Mouse (Mus musculus) granulocyte monocyte progenitor cell, adult 5-6 weeks (primary cell): ENCODE measurements around the gene Helq. TPM values are rescaled to one million over a fixed set of nuclear protein-coding genes. Genes with fewer than 3 reads are reported as not detected.

Experiments used
- ATAC-seq: replicated peaks from 2 replicates; pipeline ENCODE4 v1.8.0; 2016; ENCODE audit warnings: mild to moderate bottlenecking, moderate TSS enrichment, inconsistent platforms; ENCODE audit not compliant: poor library complexity, severe bottlenecking
- total RNA-seq, 2 experiments: library from RNA; stranded (forward) in 1 of 2; stranded (reverse) in 1 of 2; fragments of 200-712, 200-1000 nt in 1 of 2; fragments of >200 nt in 1 of 2; fragmentation: Nextera tagmentation in 1 of 2; gene quantifications; 2 replicates each; pipeline ENCODE4 v1.2.3; 2014 to 2017

Gene Helq
- total RNA-seq, 2 experiments from 2014 or later = 19.6 to 30.6 TPM

DNA sequence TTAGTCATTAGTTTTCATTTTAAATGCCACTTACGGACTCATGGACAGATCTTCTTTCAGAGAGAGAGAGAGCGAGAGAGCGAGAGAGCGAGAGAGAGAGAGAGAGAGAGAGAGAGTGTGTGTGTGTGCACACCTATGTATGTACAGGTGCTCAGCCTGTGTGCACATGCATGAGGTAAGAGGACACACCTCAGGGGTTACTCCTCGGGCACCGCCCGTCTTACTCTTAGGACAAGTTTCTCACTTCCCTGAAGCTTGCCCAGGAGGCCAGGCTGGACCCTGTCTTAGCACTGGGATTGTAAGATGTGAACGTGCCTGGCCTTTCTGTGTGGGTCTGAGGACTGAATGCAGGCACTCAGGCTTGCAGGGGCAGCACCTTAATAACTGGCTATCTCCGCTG is 10.9 kb downstream of the Helq start:
- no peak for ATAC-seq

DNA sequence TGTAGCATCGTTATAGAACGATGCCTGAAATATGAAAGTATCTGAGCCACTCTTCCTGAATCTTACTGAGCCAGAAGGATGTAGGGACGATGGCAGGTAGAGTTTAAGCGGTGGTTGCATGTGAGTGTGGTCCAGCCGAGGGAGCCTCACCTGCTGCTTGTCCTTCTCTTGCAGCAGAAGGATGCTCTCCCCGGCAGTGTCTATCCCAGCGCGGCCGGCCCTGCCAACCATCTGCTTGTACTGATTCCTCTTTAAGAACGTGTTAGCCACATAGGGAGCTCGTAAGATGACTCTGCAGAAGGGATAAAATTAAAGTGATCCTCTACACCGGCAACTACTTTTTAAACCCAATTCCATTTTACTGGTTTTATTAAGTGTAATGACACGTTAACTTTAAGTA is 19.4 kb downstream of the Helq start:
- no peak for ATAC-seq

DNA sequence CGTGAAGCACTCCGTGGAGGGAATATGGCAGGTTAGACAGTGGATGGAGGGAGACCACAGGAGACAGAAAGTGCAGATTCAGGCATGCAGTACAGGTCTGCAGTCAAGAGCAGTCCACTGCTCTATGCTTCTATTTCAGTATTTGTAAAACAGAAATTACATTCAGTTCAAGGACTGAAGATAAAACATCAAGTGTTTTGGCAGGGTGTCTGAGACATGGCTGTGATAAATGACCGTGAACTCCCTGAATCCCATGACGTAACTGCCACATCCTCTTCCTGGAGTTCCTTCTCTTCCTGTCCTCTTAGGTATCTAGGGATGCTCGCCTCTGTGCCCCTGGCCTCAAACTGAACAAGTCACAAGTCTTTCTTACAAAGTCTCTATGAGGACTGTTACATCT is 21.5 kb downstream of the Helq start:
- no peak for ATAC-seq

DNA sequence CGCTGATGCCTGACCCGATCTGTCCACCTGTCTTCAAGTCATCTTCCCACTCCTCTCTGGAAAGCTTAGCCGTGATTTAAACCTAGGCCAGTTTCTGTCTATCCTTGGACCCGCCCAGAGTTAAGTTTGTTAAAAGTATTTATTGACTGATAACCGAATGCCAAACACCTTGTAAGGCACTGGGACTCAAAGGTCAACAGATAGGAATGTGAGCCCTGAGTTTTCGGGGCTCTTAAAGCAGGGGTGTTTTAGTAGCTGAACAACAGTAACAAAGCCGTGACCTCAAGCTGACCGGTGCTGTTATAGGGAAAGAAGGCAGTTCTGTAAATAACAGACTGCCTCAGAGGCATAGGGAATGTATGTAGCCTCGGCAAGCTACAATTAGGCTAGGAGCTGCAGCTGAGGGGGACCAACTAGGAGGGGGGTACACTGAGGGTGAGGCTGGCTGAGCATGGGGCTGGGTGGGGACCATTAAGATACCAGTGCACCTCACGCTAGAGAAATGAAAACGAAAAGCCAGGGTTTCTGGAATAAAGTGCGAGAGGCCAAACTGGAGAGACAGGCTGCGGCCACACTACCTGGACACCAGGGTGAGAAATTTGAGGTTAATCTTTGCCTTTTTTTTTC is 22.5 kb downstream of the Helq start:
- ATAC-seq = no peak

DNA sequence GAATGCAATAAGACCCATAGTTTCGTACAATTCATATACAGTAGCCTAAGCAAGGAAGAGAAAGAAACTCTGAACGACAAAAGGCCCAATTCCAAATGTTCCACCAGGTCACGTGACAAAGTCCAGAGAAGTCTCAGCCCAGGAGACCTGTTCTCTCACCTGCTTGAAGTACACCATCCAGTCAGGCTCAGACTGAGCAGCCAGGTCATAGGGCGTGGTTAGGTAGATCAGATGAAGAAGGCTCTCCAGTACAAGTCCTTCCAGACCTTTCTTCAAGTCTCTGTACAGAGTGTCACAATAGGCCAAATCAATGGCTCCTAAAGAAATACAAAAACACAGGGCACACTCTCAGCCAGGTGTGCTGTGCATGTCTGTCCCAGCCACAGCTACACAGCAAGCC is 26.8 kb downstream of the Helq start:
- no peak for ATAC-seq

DNA sequence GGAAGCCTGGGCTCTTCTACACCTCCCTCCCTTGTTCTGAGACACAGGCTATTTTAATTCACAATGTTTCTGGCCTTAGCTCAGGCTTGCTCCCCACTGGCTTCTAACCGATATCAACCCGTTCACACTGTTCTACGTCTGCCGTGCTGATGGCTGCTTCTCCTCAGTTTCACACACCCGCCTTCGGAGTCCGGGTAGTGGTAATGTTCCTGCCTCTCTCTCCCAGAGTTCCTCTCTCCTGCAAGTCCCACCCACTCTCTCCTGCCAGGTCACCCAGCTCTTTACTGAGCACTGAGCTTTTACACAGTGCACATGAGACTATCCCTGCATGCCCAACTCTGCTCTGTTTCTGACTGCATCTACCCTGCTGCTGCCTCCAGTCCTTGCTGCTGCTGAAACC is 32.4 kb downstream of the Helq start:
- ATAC-seq = no peak

DNA sequence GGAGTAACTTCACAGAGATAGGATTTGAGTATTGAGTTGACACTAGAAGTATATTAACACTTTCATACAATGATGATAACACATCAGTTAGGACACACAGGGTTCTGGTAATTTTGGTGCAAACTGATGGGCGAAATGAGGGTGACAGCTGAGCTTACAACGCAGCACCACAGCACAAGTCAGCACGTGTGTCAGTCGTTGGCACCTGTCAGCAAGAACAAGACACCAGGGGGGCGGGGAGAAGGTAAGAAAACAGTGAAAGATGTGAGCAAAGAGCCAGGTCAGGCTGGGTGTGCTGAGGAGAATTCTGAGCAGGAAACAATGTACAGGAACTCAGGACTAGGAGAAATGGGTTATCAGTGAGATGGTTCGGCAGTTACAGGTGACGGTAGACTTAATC is 36.7 kb downstream of the Helq start:
- ATAC-seq = no peak

DNA sequence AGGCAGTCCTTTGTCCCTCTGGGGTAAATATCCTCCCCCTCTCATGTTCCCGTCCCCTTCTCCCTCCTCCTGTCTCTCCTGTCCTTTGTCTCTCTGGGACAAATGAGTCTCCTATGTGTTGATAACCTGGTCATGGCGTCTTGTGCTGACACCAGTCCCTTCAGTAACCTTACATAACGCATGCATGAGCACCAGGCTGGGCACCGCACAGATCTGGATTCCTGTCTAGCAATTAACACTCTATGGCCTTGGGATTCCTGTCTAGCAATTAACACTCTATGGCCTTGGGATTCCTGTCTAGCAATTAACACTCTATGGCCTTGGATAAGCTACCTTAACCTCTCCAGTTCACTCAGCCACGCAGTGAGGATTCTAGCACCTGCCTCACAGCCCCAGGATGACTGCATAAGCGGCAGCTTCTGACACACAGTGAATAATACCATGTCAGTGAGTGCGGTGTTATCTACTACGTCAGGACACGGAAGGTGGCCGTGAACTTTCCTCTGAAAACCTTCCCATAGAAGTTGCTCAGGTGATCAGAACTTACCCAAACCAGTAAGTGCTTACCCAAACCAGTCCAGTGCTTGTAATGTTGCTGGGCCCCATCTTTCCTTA is 38.2 kb downstream of the Helq start:
- no peak for ATAC-seq

DNA sequence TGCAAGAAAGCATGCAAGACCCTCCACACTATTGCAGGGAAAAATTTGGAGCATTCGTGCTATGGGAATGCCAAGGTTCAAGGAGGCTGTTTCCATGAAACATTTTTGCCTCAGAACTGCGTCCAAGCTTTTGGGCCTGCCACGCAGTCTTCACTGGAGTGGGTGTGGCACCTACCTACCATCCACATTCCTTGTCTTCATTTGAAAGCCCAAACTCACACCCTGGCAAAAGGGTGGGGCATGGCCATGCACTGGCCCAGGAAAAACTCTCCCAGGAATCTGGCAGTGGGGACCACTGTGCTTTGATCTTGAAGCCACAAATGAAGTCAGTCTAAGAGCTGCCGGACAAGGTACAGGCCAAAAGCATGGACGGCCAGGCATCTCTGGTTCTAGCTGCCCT is 40.3 kb downstream of the Helq start:
- ATAC-seq = no peak

DNA sequence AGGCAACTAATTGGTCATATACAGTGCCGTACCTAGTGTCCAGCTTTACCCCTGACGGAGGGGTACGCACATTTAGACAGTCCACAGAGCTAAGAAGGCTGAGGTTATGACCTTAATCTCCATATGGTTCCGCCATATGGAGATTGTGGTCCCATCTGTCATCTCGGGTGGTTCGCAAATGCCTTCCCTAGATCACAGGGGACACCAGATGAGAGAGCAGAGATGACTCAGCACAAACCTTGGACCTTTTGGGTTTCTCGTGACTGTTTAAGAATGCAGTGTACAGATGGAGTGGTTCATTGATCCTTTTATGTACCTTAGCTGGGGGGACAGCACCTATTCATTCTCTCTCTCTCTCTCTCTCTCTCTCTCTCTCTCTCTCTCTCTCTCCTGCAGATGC is 45.0 kb downstream of the Helq start:
- no peak for ATAC-seq

DNA sequence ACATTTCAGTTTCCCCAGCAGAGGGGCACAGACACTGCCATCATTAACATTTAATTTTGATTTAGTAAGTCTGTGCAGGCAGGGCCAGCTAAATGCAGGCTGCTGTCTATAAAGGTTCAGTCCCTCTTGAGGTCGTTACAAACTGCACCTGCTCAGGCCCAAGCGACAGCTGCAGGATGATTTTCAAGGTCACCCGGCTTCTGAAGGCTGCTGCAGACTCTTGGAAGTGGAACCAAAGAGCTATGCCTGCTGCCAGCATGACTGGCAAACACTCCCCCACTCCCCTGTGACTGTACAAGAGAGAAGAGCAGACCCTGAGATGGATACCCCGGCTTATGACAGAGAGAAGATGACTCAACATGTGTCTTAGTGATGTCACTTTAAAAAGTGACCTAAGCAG is 46.7 kb downstream of the Helq start:
- ATAC-seq = no peak

DNA sequence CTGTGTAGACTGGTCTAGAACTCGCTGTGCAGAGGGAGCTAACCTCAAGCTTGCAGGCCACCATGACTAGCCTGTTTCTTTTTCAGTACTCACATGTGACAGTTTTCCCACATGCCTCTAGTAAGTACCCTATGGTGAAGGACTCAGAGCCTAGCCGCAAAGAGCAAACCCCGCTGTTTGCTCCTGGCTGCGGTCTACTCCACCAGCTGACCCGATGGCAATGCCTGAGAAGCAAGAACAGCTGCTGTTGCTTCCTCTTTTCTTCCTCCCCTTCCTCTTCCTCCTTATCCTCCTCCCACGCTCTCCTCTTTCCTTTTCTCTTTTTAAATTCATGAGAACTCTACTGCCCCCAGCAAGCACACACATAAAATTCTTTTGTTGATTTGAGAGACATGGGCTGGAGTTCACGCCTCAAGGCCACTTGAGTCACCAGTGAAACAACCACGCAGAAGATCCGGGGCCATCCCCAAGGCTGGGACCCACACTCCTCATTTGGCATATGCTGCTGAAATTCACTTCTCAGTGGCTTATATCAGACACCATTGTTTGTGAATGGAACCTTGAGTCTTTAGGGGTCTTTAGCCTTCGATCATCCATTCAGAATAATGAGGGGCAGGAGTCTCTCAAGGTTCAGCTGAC is 47.7 kb downstream of the Helq start:
- peak; percentile 98 for ATAC-seq

DNA sequence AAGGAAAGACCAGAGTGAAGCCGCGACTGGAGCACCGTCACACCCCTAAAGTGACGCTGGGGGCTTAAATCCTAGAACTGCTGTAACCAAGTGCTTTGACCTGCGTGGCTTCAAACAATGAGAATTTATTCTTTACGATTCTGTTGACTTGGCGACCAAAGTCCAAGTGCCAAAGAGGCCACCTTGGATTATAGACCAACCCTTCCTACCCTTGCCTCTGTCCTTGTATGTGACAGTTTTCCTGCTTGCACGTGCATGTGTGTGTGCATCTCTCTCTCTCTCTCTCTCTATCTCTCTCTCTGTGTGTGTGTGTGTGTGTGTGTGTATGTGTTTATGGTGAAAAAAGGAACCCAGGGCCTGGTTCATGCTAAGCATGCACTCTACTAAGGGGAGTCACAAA is 59.6 kb downstream of the Helq start:
- ATAC-seq = no peak

DNA sequence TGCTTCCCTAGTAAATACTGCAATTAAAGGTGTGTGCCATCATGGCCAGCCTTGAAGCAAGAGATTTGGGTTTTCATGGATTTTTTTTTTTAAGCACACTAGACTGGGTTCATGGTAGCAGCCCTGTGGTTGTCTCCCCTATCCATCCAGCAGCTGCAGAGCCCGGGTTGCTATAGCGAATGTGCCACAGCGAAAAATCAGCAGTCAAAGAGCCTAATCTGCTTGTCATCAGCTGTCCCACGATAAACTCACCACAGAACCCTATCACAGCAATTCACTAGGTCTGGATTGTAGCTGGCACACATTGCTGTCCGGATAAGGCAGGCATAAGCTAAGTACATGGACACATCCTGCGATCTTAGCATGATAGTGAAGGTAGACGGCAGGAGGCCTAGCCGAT is 61.5 kb downstream of the Helq start:
- no peak for ATAC-seq

DNA sequence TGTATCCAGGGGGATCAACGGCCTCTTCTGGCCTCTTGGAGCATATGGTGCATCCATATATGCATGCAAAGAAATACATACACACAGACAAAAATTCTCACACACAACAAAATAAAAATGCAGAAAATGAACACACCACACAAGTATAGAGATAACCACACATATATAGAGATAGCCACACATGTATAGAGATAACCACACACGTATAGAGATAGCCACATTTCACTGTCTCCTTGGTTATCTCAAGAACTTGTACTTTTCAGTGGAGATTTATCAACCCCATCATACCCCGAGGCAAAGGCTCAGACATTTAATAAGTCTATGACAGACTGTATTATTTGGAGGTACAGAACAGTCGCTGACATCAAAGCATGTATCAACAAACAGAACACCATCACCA is 63.9 kb downstream of the Helq start:
- no peak for ATAC-seq

DNA sequence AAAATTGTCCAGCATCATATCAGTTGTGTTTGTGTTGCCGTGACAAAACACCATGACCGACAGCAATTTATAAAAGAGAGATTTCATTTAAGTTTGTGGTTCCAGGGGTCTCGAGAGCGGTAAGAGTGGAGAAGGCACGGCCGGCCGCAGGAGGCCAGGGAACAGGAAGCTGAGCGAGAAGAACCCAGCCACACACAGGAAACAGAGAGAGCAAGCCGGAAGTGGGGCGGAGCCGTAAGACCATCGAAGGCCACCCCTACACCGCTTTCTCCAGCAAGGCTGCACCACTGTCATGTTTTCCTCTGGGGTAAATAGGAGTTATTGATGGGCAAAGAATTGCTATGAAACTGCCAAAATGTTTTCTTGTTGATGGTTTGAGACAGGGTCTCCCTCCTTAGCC is 69.6 kb downstream of the Helq start:
- peak; percentile 95 for ATAC-seq

DNA sequence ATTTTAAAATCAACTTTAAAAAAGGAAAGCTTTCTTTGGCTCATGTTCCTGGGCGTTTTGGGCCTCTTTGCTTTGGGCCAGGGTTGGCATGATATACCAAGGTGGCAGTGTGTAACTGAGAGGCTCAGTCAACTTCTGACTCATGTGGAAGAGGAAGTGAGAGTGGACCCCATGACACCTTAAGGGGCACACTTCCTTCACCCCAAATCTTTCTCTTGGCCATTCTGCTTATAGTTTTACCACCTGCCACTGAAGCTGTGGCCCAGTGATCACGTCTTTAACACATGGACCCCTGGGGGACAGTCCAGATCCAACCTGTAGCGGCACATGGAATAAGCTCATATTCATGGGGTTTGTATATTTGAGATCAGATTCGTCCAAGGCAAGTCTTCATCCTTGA is 72.4 kb downstream of the Helq start:
- ATAC-seq = peak; percentile 86

DNA sequence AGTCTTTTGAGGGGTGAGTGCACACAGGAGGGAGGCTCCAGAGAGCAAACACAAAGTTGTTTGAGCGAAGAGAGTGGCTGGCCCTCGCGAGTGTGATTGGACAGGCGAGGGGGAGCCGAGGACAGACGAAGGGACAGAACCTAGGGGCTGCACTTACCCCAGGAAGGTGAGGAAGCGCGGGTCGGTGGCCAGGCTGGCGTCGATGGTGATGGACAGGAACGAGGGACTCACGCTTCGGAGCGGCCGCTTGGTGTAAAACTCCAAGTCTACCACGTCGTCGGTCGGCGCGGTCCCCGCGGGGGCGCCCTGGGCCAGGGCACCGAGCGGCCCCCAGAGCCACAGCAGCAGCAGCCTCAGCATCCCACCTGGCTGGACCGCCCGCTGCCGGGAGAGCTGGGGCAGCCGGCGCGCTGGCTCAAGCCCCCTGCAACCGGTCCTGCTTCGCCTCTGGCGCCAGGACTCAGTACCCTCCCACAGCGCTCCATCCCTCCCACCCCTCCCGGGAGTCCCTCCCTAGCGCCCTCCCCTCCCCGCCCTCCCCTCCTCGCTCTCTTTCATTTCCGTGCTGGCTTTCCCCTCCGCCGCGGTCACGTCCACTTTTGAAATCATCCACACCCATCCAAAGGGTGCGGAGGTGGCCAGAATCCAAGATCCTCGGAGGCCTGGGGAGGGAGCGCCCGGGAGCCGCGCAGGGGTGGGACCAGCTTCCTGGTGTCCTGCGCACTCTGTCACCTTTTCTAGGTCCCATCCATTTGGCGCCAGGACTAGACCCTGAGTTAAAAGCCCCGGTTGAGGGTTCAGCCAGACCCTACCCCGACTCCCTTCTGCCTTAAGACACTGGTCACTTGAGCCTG is 78.9 kb downstream of the Helq start, which contains the start of gene Hpse:
Gene Hpse, minus strand, starts transcription at position 482 of the 854 bp plus-strand sequence.
- ATAC-seq = peak; percentile 60

DNA sequence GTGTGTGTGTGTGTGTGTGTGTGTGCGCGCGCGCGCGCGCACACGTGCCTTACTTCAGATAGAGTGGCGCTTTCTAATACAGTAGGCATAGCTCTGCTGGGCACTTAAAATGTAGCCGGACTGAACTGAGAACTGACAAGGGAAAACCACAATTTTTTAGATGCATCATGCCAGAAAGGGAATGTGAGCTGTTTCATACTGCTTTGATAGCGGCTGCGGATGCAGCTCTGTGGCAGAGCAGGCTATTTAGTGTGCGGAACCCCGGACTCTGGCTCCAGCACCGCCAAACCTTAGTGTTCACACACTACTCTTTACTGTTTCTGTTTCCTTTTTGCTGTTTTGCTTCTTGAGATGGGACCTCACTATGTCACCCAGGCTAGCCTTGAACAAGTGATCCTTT is 81.6 kb downstream of the Helq start:
- peak; percentile 15 for ATAC-seq
